Mouse (Mus musculus) stomach, embryonic 14.5 days (tissue): ENCODE measurements around the gene Gm20715. TPM values are rescaled to one million over a fixed set of nuclear protein-coding genes. Genes with fewer than 3 reads are reported as not detected.
"Not testable (repeated sequence)": the region's sequence is repeated elsewhere in the genome, so short reads cannot be mapped to it uniquely, and the experiment has no call there.

Experiments
- ATAC-seq: fragments of 200-750 bp; cut with Nextera tagmentation; 2 replicates; pipeline ENCODE4 v1.8.0; 2017; ENCODE audit warnings: low read depth, moderate TSS enrichment; ENCODE audit not compliant: insufficient number of reproducible peaks, insufficient read depth, low FRiP score
- H3K27ac ChIP-seq: fragments of 300-500 bp; sonication (generic); 2 replicates; pipeline ENCODE4 v1.5.1; 2014; ENCODE audit warnings: mild to moderate bottlenecking, low read length, moderate library complexity, mixed read lengths
- H3K27me3 ChIP-seq: fragments of 300-500 bp; sonication (generic); 2 replicates; pipeline ENCODE4 v1.6.1; 2014; ENCODE audit warnings: low read length, control low read depth, mixed read lengths; ENCODE audit not compliant: control insufficient read depth, insufficient read depth
- H3K36me3 ChIP-seq: fragments of 300-500 bp; sonication (generic); 2 replicates; pipeline ENCODE4 v1.6.1; 2014; ENCODE audit warnings: mild to moderate bottlenecking, control low read depth, low read length, moderate library complexity, mixed read lengths; ENCODE audit not compliant: control insufficient read depth, insufficient read depth
- H3K4me1 ChIP-seq: fragments of 300-500 bp; sonication (generic); 2 replicates; pipeline ENCODE4 v1.6.1; 2014; ENCODE audit warnings: low read length, control low read depth, mixed read lengths; ENCODE audit not compliant: control insufficient read depth, insufficient read depth
- H3K4me2 ChIP-seq: fragments of 300-500 bp; sonication (generic); replicated peaks from 2 replicates; pipeline ENCODE4 v1.6.1; 2014; ENCODE audit warnings: low read depth, low read length, control low read depth
- H3K4me3 ChIP-seq: fragments of 300-500 bp; sonication (generic); 2 replicates; pipeline ENCODE4 v1.5.1; 2014; ENCODE audit warnings: low read depth, low read length, control low read depth
- H3K9ac ChIP-seq: fragments of 300-500 bp; sonication (generic); replicated peaks from 2 replicates; pipeline ENCODE4 v1.6.1; 2014; ENCODE audit warnings: low read depth, mild to moderate bottlenecking, control low read depth, low read length, moderate library complexity, mixed read lengths
- H3K9me3 ChIP-seq: fragments of 300-500 bp; sonication (generic); 2 replicates; pipeline ENCODE4 v1.6.1; 2016; ENCODE audit warnings: low read depth, low read length, control low read depth; ENCODE audit not compliant: control insufficient read depth
- WGBS: fragments of 180-500 bp; shearing (Covaris S2); extraction: QIAGEN DNeasy Blood & Tissue Kit; methylation state at CpG from one replicate; pipeline ENCODE4 v1.1.7; 2014; 5-methylcytosine and 5-hydroxymethylcytosine counted together
- polyA plus RNA-seq: library from polyadenylated mRNA; unstranded; fragments of >200 nt; fragmentation: Nextera tagmentation; extraction: Ambion mirVana; gene quantifications from 2 replicates; pipeline ENCODE4 v1.2.1, GENCODE M21; 2014

The Gm20715 gene
- polyA plus RNA-seq, 1 experiment from 2014 or later: not detected

DNA sequence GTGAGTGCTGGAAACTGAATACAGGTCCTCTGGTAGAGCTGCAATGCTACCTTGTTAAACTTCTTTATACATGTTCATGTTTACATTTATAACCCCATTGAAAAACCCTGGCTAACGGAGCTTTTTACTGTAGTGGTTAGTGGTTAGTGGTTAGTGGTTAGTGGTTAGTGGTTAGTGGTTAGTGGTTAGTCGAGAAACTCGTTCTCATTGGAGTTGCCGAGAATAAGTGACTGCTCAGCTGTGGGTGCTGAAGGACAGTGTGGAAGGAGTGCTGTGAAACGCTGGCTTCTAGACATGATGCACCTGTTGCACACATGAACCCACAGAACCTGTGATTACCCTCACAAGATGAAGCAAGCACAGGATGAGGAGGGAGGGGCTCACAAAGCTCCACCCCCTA lies 37.7 kb downstream of the Gm20715 start:
- Histone ChIP-seq H3K27ac (no peak overlapping the region), H3K4me2 (no peak overlapping the region), H3K4me3 (no peak overlapping the region), H3K27me3 (no peaks in the 10 kb centered on the region), H3K9ac (no peak overlapping the region), H3K9me3 (no peaks in the 10 kb centered on the region), H3K36me3 (no peaks in the 10 kb centered on the region), H3K4me1 (no peaks in the 10 kb centered on the region)
- no peak for ATAC-seq
- 77% methylated on average over 5 of the region's 5 CpGs for WGBS

DNA sequence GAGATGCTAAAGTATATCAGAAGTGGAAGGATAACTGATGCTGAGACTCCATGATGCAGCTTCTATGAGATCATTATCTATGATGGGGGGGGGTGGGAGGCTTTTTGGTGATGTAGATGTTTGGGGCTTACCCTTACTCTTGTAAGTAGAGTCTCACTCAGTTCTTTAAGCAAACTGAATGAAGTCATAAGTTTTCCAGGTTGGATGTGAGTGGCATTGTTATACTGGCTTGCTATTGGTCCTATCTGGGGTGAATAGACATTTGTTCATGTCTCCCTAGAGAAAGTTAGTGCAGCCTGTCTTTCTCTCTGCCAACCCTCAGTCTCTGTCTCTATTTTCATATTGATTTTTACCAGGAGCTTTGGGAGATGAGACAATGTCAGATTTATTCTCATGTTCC lies 45.8 kb downstream of the Gm20715 start, which contains the start of gene Olfr1336:
TSS of gene Olfr1336 (plus strand) at position 301 of the 400 bp plus-strand sequence.
- no peak for ATAC-seq
- no peak within 1 kb of the TSS for H3K4me3 ChIP-seq

DNA sequence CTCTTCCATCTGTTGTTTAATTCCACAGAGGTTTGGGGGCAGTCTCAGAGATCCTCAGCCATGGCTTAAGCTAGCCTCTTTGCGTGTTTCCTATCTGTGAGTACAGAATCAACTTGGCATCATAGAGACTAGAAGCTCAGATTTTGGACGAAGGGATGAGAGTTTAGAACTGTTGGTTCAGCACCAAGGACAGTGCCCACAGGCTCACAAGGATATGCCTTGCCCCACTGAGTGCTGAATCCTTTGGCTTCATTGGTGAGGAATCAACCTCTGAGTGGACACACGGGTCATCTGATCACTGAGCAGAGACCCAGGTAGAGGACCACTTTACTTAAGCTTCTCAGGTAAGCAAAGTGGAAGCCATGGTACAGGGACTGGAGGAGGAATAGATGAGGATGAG lies 46.3 kb downstream of the Gm20715 start:
- Histone ChIP-seq H3K4me1 (no peaks in the 10 kb centered on the region), H3K4me3 (no peak overlapping the region), H3K4me2 (no peak overlapping the region), H3K27me3 (no peaks in the 10 kb centered on the region), H3K9ac (no peak overlapping the region), H3K9me3 (no peaks in the 10 kb centered on the region), H3K27ac (no peak overlapping the region), H3K36me3 (no peaks in the 10 kb centered on the region)
- 48% methylated on average over 3 of the region's 3 CpGs for WGBS
- no peak for ATAC-seq

More for the DNA sequence above, 45.8 kb downstream of the Gm20715 start, which contains the start of gene Olfr1336:
- H3K4me2 ChIP-seq: no peak within 1 kb of the TSS
- no peaks in the 10 kb centered on the region for H3K36me3 ChIP-seq
- no peaks in the 10 kb centered on the region for H3K9me3 ChIP-seq
- no peak within 1 kb of the TSS for H3K27ac ChIP-seq
- H3K4me1 ChIP-seq: no peaks in the 10 kb centered on the region
- H3K9ac ChIP-seq: no peak within 1 kb of the TSS
- H3K27me3 ChIP-seq: no peaks in the 10 kb centered on the region

DNA sequence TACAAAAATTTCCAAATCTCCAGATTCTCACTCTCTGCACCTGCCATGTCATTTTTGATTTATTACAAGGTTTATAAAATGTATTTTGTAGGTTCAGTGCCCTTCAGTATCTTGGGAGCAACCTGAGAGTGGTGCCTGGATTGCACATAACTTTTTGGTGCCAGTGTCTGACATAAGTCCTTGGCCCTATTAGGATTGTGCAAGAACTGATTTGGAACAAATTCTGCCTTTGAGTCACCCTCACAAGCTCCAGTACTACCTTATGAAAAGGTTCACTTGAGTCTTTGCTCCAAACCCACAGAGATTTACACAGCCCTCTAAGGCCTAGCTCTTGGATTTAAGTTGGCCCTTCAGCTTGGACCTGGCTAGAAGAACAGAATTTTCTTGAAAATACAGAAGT lies 56.9 kb downstream of the Gm20715 start, which contains the start of gene Olfr1346:
TSS of gene Olfr1346 (plus strand) at position 151 of the 400 bp plus-strand sequence.
- Histone ChIP-seq H3K27me3 (no peaks in the 10 kb centered on the region), H3K9ac (no peak within 1 kb of the TSS), H3K27ac (no peak within 1 kb of the TSS), H3K4me1 (no peaks in the 10 kb centered on the region), H3K9me3 (no peaks in the 10 kb centered on the region), H3K4me3 (no peak within 1 kb of the TSS), H3K36me3 (no peaks in the 10 kb centered on the region), H3K4me2 (no peak within 1 kb of the TSS)
- ATAC-seq: no peak

DNA sequence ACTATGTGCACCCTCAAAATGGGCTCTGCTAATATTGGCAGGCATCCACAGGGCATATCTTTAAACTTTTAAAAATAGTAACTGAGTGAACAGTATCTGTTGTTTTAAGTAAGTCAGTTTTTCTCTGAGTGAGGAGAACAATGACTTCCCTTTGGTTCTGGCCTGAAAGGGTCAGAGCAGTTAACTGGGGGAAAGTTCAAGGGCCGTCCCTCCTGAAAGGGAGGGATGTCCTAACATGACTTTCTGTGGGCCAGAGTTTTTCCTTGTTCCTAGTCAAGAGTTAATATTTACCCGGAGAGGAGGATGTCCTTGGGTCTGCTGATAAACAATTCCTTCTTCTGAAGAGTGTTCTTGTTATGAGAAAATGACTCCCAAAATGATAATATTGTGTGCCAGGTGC lies 67.6 kb downstream of the Gm20715 start:
- H3K9ac ChIP-seq, ATAC-seq, H3K27ac ChIP-seq, H3K9me3 ChIP-seq, H3K4me1 ChIP-seq, H3K4me2 ChIP-seq, H3K36me3 ChIP-seq, H3K27me3 ChIP-seq, H3K4me3 ChIP-seq: not testable (repeated sequence)
- 65% methylated on average over 2 of the region's 2 CpGs for WGBS

DNA sequence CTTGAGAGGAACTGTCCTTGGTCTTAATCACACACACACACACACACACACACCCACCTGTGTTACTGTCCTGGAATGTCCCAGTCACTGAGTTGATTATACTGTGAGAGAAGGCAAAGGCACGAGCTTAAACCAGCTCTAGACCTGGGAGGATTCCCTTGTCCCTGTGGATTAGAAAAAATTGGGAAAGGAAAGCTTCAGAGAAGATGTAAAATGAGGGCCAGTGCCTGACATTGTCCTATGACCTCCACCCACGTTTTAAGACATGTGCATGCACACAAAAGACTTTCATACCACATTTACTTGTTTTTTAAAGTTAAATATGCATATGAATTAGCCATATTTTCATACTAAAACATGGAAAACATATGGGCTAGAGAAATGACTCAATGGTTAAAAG lies 76.8 kb downstream of the Gm20715 start, which contains the start of gene Olfr5:
TSS of gene Olfr5 (minus strand) at position 101 of the 400 bp plus-strand sequence.
- H3K27ac ChIP-seq: no peak within 1 kb of the TSS
- H3K9ac ChIP-seq: no peak within 1 kb of the TSS
- no peaks in the 10 kb centered on the region for H3K27me3 ChIP-seq
- ATAC-seq: no peak
- no peak within 1 kb of the TSS for H3K4me3 ChIP-seq
- WGBS: 15% methylated on average over 2 of the region's 2 CpGs
- H3K4me2 ChIP-seq: no peak within 1 kb of the TSS
- H3K36me3 ChIP-seq: no peaks in the 10 kb centered on the region
- H3K9me3 ChIP-seq: no peaks in the 10 kb centered on the region
- H3K4me1 ChIP-seq: no peaks in the 10 kb centered on the region

Other genes with a start within 250 kb of the Gm20715 start
- 43.5 and 52.4 TPM in 2 replicates for gene Zfp444, start 238.1 kb upstream of the Gm20715 start, polyA plus RNA-seq
- not detected in 2 replicates for gene Galp, start 213.2 kb upstream of the Gm20715 start, polyA plus RNA-seq
- gene Zscan5b, start 188.0 kb upstream of the Gm20715 start, polyA plus RNA-seq: not detected in 2 replicates
- gene Epp13, start 157.6 kb upstream of the Gm20715 start, polyA plus RNA-seq: not detected in 2 replicates
- gene Zfp667, start 123.7 kb upstream of the Gm20715 start, polyA plus RNA-seq: 8.7 and 9.0 TPM in 2 replicates
- 5.2 and 5.8 TPM in 2 replicates for gene Zfp583, start 79.0 kb upstream of the Gm20715 start, polyA plus RNA-seq
- 2.1 and 2.3 TPM in 2 replicates for gene Gm3854, start 66.5 kb upstream of the Gm20715 start, polyA plus RNA-seq
- 3.3 and 4.5 TPM in 2 replicates for gene Zfp78, start 47.0 kb upstream of the Gm20715 start, polyA plus RNA-seq
- 8.9 and 11.6 TPM in 2 replicates for gene Zfp28, start 27.0 kb upstream of the Gm20715 start, polyA plus RNA-seq
- not detected in 2 replicates for gene Smim17, start 11.6 kb upstream of the Gm20715 start, polyA plus RNA-seq
- gene Olfr1344, start 28.4 kb downstream of the Gm20715 start, polyA plus RNA-seq: 0.13 TPM in 1 of 2 replicates, not detected in the other
- not detected in 2 replicates for gene Olfr1336, start 45.9 kb downstream of the Gm20715 start, polyA plus RNA-seq
- not detected in 2 replicates for gene Olfr1346, start 56.8 kb downstream of the Gm20715 start, polyA plus RNA-seq
- not detected in 2 replicates for gene Olfr5, start 76.7 kb downstream of the Gm20715 start, polyA plus RNA-seq
- not detected in 2 replicates for gene Olfr1347, start 89.5 kb downstream of the Gm20715 start, polyA plus RNA-seq
- not detected in 2 replicates for gene Olfr1348, start 98.5 kb downstream of the Gm20715 start, polyA plus RNA-seq
- not detected in 2 replicates for gene Olfr1349, start 112.7 kb downstream of the Gm20715 start, polyA plus RNA-seq
- not detected in 2 replicates for gene Olfr1350, start 154.6 kb downstream of the Gm20715 start, polyA plus RNA-seq